Mouse (Mus musculus): ENCODE results near the gene Gm30083. TPM values are rescaled to one million over a fixed set of nuclear protein-coding genes. Genes with fewer than 3 reads are reported as not detected.
A peak's percentile ranks its signal among the peaks of the same experiment; 100 is the strongest.

Gene Gm30083
- not detected in 2 replicates for polyA plus RNA-seq (2015; fragmentation: Nextera tagmentation; extraction: Ambion mirVana)

DNA sequence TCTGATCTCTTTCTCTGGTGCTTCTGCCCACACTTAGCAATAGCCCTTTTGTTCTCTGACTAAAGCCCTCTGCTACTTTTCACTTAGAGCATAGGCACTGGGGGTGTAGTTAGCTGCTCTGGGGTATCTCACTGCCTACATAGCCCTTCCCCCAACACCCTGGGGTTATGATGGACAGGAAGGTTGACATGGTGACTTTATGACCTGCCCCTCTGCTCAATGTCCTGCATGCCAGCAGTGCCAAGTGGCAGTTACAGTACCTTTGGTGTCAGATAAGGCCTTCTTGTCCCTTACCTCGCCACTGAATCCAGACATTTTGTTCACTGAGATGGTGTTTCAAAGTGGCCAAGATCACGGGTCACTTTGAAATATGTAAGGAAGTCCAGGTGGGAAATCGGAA lies at the start of gene Gm30083:
Gm30083 (minus strand) TSS at position 120 of the 400 bp plus-strand sequence.
- H3K4me2 ChIP-seq (replicated peaks), result no peak within 1 kb of the TSS
- H3K27me3 ChIP-seq, result no peaks in the 10 kb centered on the region
- H3K4me1 ChIP-seq, result no peaks in the 10 kb centered on the region
- no peaks in the 10 kb centered on the region for H3K9me3 ChIP-seq
- no peaks in the 10 kb centered on the region for H3K36me3 ChIP-seq
- H3K4me3 ChIP-seq, result no peak within 1 kb of the TSS
- no peak for ATAC-seq (replicated peaks)
- H3K27ac ChIP-seq (replicated peaks), result no peak within 1 kb of the TSS
- no peak within 1 kb of the TSS for H3K9ac ChIP-seq (replicated peaks)
- WGBS, result 95% methylated on average over 3 of the region's 3 CpGs

DNA sequence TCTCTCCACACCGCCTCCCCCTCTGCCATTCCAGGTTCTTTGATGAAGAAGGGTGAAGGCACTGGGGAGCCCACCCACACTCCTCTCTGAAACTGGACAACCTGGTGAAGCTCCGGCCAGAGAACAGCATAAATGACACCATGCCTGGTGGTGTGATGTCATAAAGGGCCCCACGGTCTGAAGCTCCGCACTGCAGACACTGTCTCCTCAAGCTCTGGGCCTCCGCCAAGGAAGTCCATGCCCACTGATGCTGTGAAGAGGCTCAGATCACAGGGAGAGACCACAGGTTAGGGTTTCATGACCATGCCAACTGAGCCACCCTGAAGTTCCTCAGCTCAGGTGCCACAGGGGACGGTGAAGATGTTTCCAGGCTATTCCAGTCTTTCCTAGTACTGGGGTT lies 37.5 kb upstream of the Gm30083 start, which contains the start of gene Antxrl:
Antxrl (plus strand) TSS at position 192 of the 400 bp plus-strand sequence.
- Histone ChIP-seq H3K36me3 (no peaks in the 10 kb centered on the region), H3K27me3 (no peaks in the 10 kb centered on the region), H3K4me2 (replicated peaks) (no peak within 1 kb of the TSS), H3K4me1 (no peaks in the 10 kb centered on the region; the same call in 1 of the 2 replicates), H3K4me3 (no peak within 1 kb of the TSS), H3K9me3 (no peaks in the 10 kb centered on the region), H3K27ac (replicated peaks) (no peak within 1 kb of the TSS), H3K9ac (replicated peaks) (no peak within 1 kb of the TSS)
- WGBS, result 92% methylated on average over 6 of the region's 6 CpGs
- no peak for ATAC-seq (replicated peaks)

DNA sequence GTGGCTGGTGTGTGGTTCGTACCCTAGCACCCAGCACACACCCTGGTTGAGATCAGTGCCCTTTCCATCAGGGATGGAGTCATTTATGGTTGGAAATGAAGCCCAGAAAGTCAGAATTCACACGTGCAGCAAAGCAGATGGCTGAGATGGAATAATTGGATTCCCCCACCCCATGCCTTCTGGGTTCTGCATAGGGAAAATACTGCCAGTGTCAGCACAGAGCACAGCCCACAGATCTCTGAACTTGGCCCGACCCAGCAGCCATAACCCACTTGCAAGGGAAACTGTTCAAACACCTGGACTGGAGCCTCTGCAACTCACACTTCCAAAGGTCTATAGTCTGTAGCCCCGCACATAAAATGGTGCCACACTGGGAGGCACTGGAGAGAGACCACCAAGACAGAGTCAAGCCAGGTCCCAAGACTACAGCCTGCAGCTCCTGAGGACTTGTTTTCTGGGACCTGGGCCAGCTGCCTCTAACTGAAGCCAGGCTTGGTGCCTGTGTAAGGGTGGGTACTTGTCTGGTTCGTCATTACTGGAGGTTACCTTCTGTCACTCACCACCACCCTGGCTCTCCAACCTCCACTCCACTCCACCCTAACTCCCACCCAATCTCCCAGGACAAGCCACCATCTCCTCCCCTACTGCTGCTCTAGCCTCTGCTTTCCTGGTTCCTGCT lies 35.3 kb upstream of the Gm30083 start:
- Histone ChIP-seq H3K9ac (replicated peaks) (no peak overlapping the region), H3K4me2 (replicated peaks) (no peak overlapping the region), H3K27me3 (no peaks in the 10 kb centered on the region), H3K36me3 (no peaks in the 10 kb centered on the region), H3K4me1 (no peaks in the 10 kb centered on the region; the same call in 1 of the 2 replicates), H3K4me3 (no peak overlapping the region), H3K9me3 (no peaks in the 10 kb centered on the region), H3K27ac (replicated peaks) (0 out of 2 replicates have a peak overlapping the region, but pooled peaks have one; percentile 31)
- WGBS, result 58% methylated on average over 5 of the region's 5 CpGs
- ATAC-seq (replicated peaks), result peak; percentile 77

DNA sequence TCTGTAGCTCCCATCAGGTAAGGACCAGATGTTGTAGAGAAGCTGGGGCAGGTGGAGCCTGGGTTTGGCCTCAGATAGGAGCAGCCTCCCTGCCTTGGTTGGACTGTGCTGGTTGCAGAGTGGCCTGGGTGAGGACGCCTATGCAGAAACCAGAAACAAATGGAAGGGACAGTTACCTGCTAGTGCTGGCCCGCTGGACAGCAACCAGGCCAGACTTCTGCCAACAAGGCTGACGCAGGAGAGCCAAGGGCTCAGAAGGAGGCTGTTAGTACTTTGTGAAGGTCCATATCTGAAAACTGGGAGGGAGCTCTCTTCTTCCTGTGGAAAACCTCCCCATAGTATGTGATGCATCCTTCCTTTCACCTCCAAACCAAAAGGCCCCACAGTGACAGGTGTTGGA lies 28.4 kb upstream of the Gm30083 start:
- H3K27me3 ChIP-seq, result no peaks in the 10 kb centered on the region
- no peak overlapping the region for H3K27ac ChIP-seq (replicated peaks)
- H3K9me3 ChIP-seq, result no peaks in the 10 kb centered on the region
- no peak overlapping the region for H3K4me2 ChIP-seq (replicated peaks)
- H3K4me3 ChIP-seq, result no peak overlapping the region
- no peaks in the 10 kb centered on the region for H3K36me3 ChIP-seq
- no peak overlapping the region for H3K9ac ChIP-seq (replicated peaks)
- ATAC-seq (replicated peaks), result no peak
- 70% methylated on average over 3 of the region's 3 CpGs for WGBS
- H3K4me1 ChIP-seq, result no peaks in the 10 kb centered on the region

DNA sequence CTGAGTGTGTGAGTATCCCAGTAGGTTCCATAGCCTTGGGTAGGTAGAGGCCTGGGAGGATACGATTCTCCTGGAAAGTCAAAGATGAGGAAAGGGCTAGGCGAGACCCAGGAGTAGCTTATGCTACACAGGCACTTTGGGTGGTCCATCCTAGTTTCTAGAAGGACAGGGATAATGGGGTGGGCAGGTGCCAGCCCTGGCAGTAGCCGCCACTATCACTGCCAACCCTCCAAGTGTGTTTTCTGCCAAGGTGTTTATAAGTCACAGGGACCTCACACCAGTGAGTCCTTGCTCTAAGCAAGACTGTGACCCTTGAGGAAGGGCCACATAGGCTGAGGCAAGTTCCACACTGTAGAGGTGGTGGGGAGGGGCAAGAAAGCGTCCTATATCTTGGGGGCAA lies 26.3 kb upstream of the Gm30083 start:
- no peak overlapping the region for H3K4me2 ChIP-seq (replicated peaks)
- no peak overlapping the region for H3K4me3 ChIP-seq
- no peak overlapping the region for H3K27ac ChIP-seq (replicated peaks)
- H3K27me3 ChIP-seq, result no peaks in the 10 kb centered on the region
- H3K4me1 ChIP-seq, result no peaks in the 10 kb centered on the region
- ATAC-seq (replicated peaks), result no peak
- 79% methylated on average over 4 of the region's 4 CpGs for WGBS
- no peaks in the 10 kb centered on the region for H3K9me3 ChIP-seq
- no peak overlapping the region for H3K9ac ChIP-seq (replicated peaks)
- H3K36me3 ChIP-seq, result no peaks in the 10 kb centered on the region

DNA sequence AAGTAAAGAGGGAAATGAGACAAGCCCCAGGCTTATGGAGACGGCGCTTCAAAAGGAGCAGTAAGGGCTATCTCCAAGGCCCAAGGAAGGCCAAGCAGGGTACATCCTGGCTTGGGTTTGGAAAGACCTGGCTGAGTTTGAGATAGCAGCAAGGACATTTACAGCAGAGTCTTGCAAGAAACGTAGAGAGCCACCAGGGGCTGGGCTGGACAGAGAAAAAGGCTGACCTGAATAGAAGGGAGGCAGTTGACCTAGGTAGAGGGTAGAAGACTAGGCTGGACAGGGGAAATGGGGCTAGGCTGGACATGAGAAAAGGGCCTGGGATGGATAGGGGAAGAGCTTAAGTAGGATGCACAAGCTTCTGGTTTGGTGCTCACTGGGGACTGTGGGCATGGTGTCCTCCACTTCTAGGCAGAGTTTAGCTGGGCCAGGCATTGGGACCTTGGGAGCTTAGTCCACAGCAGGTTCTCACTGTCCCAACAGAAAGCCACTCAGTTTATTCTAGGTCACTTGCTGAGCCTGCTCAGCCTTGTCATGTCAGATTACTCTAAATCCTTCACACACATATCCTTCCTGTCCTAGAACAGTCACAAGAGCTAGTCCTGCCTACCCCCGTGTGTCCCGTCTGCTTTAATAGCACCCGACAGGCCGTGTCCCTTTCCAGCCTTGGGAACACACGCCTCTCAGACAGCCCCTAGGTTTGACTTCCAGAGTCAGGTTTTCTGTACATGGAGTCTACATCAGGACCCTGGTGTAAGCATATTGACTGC lies 19.0 kb upstream of the Gm30083 start:
- H3K4me2 ChIP-seq (replicated peaks), result no peak overlapping the region
- no peak overlapping the region for H3K4me3 ChIP-seq
- no peaks in the 10 kb centered on the region for H3K4me1 ChIP-seq
- no peak for ATAC-seq (replicated peaks)
- no peaks in the 10 kb centered on the region for H3K27me3 ChIP-seq
- no peak overlapping the region for H3K9ac ChIP-seq (replicated peaks)
- H3K27ac ChIP-seq (replicated peaks), result no peak overlapping the region
- WGBS, result 89% methylated on average over 8 of the region's 8 CpGs
- no peaks in the 10 kb centered on the region for H3K9me3 ChIP-seq
- H3K36me3 ChIP-seq, result no peaks in the 10 kb centered on the region

DNA sequence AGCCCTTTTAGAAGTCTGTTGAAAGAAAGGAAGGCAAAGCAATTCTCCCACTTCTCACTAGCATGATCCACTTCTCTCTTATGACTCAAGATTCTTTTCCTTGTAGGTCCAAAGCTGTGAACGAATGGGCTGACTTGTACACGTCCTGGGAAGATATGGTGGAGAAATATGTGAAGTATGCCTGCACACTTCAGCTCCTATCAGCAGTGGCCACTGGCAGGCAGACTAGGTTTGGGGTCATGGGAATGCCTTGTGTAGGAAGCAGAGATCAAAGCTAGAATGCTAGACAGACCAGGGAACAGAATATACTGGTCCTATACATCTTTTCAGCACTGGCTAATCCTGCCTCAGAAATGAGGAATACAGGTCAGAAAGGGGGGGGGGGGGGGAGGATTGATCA lies 11.7 kb upstream of the Gm30083 start:
- Histone ChIP-seq H3K27ac (replicated peaks) (no peak overlapping the region), H3K36me3 (no peaks in the 10 kb centered on the region), H3K27me3 (no peaks in the 10 kb centered on the region), H3K4me2 (replicated peaks) (no peak overlapping the region), H3K9ac (replicated peaks) (no peak overlapping the region), H3K9me3 (peaks cover 7% of the 10 kb centered on the region; the same call in 1 of the 2 replicates), H3K4me1 (no peaks in the 10 kb centered on the region), H3K4me3 (no peak overlapping the region)
- no peak for ATAC-seq (replicated peaks)
- WGBS, result 81% methylated on average over 2 of the region's 2 CpGs

DNA sequence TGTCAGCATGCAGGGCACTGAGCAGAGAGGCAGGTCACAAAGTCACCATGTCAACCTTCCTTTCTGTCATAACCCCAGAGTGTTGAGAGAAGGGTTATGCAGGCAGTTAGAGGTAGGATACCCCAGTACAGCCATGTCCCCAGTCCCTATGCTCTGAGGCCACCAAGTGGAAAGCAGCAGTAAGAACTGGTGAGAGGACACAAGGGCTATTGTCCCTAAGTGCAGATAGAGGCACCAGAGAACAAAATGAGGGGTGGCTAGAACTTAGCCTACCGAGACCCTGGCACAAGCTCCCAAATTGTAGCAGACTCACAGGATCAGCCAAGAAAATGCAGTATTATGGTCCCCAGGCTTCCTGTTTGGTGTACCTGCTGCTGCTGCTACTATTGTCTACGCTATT lies 2.0 kb upstream of the Gm30083 start:
- H3K4me2 ChIP-seq (replicated peaks), result no peak overlapping the region
- H3K4me3 ChIP-seq, result no peak overlapping the region
- H3K27me3 ChIP-seq, result no peaks in the 10 kb centered on the region
- no peaks in the 10 kb centered on the region for H3K36me3 ChIP-seq
- 92% methylated on average over 2 of the region's 2 CpGs for WGBS
- H3K4me1 ChIP-seq, result no peaks in the 10 kb centered on the region
- ATAC-seq (replicated peaks), result no peak
- no peaks in the 10 kb centered on the region for H3K9me3 ChIP-seq
- no peak overlapping the region for H3K27ac ChIP-seq (replicated peaks)
- H3K9ac ChIP-seq (replicated peaks), result no peak overlapping the region

DNA sequence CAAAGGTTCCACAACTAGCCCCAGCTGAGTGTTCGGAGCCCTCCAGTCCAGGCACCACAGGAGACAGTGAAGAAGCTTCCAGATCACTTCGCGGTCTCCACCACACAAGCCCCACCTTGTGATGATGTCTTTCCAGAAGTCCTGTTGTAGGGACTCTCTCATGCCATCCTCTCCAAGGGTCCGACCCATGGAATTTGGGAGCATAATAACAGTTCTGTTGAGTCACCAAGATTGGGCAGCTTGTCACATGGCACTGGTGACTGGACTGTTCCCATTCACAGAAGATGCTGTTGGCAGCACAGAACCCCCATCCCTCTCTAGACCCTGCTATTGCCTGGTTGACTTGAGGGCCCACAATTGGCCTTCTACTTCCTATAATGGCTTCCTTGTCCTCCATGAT lies 1.4 kb upstream of the Gm30083 start, which contains the start of gene Gm5460:
Gm5460 (plus strand) TSS at position 378 of the 400 bp plus-strand sequence.
- 89% methylated on average over 4 of the region's 4 CpGs for WGBS
- H3K4me3 ChIP-seq, result no peak within 1 kb of the TSS
- no peak for ATAC-seq (replicated peaks)

DNA sequence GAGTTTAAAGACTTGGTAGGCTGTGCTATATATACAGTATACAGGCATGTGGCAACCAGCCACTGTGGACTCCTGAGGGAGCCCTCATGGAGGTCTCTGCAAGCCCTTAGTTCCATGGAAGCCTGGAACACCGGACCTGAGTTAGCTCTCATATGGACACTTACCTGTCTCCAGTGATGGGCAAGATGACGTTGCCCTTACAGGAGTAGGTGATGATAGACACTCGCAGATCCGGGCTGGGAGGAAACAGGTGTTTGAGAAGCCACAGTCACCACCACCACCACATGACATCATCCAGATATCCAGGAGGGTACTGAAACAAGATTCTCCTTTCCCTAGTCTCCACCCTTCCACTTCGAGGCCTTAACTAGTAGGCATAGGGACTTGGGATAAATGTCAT lies 12.6 kb downstream of the Gm30083 start:
- no peaks in the 10 kb centered on the region for H3K27me3 ChIP-seq
- H3K9me3 ChIP-seq, result no peaks in the 10 kb centered on the region
- H3K9ac ChIP-seq (replicated peaks), result no peak overlapping the region
- WGBS, result 90% methylated on average over 5 of the region's 5 CpGs
- no peak overlapping the region for H3K4me2 ChIP-seq (replicated peaks)
- no peaks in the 10 kb centered on the region for H3K36me3 ChIP-seq
- 0 out of 2 replicates have a peak, but pooled peaks cover 2% of the 10 kb centered on the region for H3K4me1 ChIP-seq
- ATAC-seq (replicated peaks), result no peak
- H3K27ac ChIP-seq (replicated peaks), result no peak overlapping the region
- H3K4me3 ChIP-seq, result no peak overlapping the region

More for the DNA sequence above, 1.4 kb upstream of the Gm30083 start, which contains the start of gene Gm5460:
- Histone ChIP-seq H3K9ac (replicated peaks) (no peak within 1 kb of the TSS), H3K4me1 (no peaks in the 10 kb centered on the region), H3K36me3 (no peaks in the 10 kb centered on the region), H3K27ac (replicated peaks) (no peak within 1 kb of the TSS), H3K4me2 (replicated peaks) (no peak within 1 kb of the TSS), H3K27me3 (no peaks in the 10 kb centered on the region), H3K9me3 (no peaks in the 10 kb centered on the region)

DNA sequence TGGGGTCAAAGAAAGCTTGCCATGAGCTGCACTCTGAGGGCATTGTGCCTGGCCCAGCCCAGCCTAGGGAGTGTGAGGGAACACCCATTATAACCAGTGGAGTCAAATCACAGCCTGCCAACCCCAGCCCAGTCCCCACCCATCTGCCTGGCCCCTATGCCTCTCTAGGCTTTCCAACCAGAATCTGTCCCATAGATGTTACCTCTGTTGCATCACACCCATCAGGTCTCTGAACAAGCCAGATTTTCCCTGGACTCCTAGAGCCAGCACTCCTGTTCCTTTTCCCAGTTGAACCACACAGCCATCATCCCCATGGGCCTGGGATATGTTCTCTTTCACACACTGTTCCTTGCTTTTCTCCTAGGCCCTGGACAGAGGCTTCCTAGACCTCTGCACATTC lies 13.5 kb downstream of the Gm30083 start:
- H3K9me3 ChIP-seq, result no peaks in the 10 kb centered on the region
- H3K27ac ChIP-seq (replicated peaks), result no peak overlapping the region
- H3K9ac ChIP-seq (replicated peaks), result no peak overlapping the region
- no peak for ATAC-seq (replicated peaks)
- 0 out of 2 replicates have a peak, but pooled peaks cover 3% of the 10 kb centered on the region for H3K4me1 ChIP-seq
- no peak overlapping the region for H3K4me3 ChIP-seq
- no peaks in the 10 kb centered on the region for H3K36me3 ChIP-seq
- H3K4me2 ChIP-seq (replicated peaks), result no peak overlapping the region
- no peaks in the 10 kb centered on the region for H3K27me3 ChIP-seq

DNA sequence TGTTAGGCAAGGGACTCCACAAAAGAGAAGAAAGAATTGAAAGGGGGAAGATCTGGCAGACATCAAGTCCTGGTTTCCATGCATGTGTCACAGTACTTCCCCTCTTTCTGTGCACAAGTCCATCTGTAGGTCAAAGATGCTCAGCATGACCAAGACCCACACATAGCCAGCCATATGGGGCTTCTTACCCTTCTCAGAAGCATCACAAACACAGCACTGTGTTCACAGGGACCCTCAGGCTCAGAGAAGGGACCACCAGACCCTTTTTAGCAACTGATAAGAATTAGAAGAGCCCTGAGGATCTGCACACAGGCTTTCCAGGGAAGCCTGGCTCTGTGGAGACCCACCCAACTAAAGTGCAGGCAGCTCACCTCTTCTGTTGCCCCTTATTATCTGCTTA lies 14.9 kb downstream of the Gm30083 start:
- Histone ChIP-seq H3K27ac (replicated peaks) (no peak overlapping the region), H3K27me3 (no peaks in the 10 kb centered on the region), H3K4me3 (no peak overlapping the region), H3K36me3 (no peaks in the 10 kb centered on the region), H3K4me2 (replicated peaks) (no peak overlapping the region), H3K9ac (replicated peaks) (no peak overlapping the region), H3K9me3 (no peaks in the 10 kb centered on the region), H3K4me1 (0 out of 2 replicates have a peak, but pooled peaks cover 3% of the 10 kb centered on the region)
- no peak for ATAC-seq (replicated peaks)
